Mouse (Mus musculus): Measurements from ENCODE around the gene Gm28079. TPM values are rescaled to one million over a fixed set of nuclear protein-coding genes. Genes with fewer than 3 reads are reported as not detected.
"Not testable (repeated sequence)": the region's sequence is repeated elsewhere in the genome, so short reads cannot be mapped to it uniquely, and the experiment has no call there.

Gene Gm28079
- polyA plus RNA-seq (2015; fragmentation: Nextera tagmentation; extraction: Ambion mirVana): not detected in 2 replicates

- no CpG with 5 or more reads among the region's 1 CpGs for WGBS
- not testable (repeated sequence) for H3K36me3 ChIP-seq (ENCODE audit: control insufficient read depth, insufficient read depth); H3K9me3 ChIP-seq (replicated peaks; ENCODE audit: control insufficient read depth, low read length); H3K4me1 ChIP-seq (ENCODE audit: control insufficient read depth, insufficient read depth, low read length); ATAC-seq (replicated peaks; ENCODE audit: extremely low read depth, insufficient read depth, low FRiP score); H3K4me2 ChIP-seq (ENCODE audit: low read depth, low read length); H3K27ac ChIP-seq (ENCODE audit: low read length); H3K27me3 ChIP-seq (ENCODE audit: control insufficient read depth, insufficient read depth, low read length); H3K4me3 ChIP-seq (ENCODE audit: low read length); H3K9ac ChIP-seq (ENCODE audit: low read length)
Measured at GRCm38 (mm10) chrY:70014799-70015198, at the start of gene Gm28079. Gene Gm28079 (minus strand): TSS chrY:70014899.
